Mouse (Mus musculus): ENCODE data around the gene Kcnh3.

Kcnh3 gene

GRCm38 (mm10) chr15:99224208-99224911 lies at the start of gene Kcnh3:
Kcnh3 (plus strand) TSS chr15:99224861.
- peak; percentile 43 for DNase-seq

GRCm38 (mm10) chr15:99179639-99180038 lies 45.0 kb upstream of the Kcnh3 start:
- DNase-seq, result no peak

GRCm38 (mm10) chr15:99184217-99184914 lies 40.3 kb upstream of the Kcnh3 start:
- no peak for DNase-seq

GRCm38 (mm10) chr15:99194358-99194757 lies 30.3 kb upstream of the Kcnh3 start:
- no peak for DNase-seq

GRCm38 (mm10) chr15:99195043-99195442 lies 29.6 kb upstream of the Kcnh3 start:
- DNase-seq, result no peak

- no peak for DNase-seq
Measured at GRCm38 (mm10) chr15:99198761-99199160, 25.9 kb upstream of the Kcnh3 start.

GRCm38 (mm10) chr15:99205959-99206358 lies 18.7 kb upstream of the Kcnh3 start:
- no peak for DNase-seq

- no peak for DNase-seq
Measured at GRCm38 (mm10) chr15:99213183-99213582, 11.5 kb upstream of the Kcnh3 start.

GRCm38 (mm10) chr15:99214941-99215340 lies 9.7 kb upstream of the Kcnh3 start:
- no peak for DNase-seq

- no peak for DNase-seq
Measured at GRCm38 (mm10) chr15:99215741-99216463, 8.8 kb upstream of the Kcnh3 start.

- no peak for DNase-seq
Measured at GRCm38 (mm10) chr15:99217630-99218029, 7.0 kb upstream of the Kcnh3 start.

GRCm38 (mm10) chr15:99221315-99221952 lies 3.2 kb upstream of the Kcnh3 start:
- no peak for DNase-seq

- no peak for DNase-seq
Measured at GRCm38 (mm10) chr15:99222794-99223584, 1.7 kb upstream of the Kcnh3 start.

- DNase-seq, result peak; percentile 39
Measured at GRCm38 (mm10) chr15:99223585-99224207, 965 bp upstream of the Kcnh3 start.

GRCm38 (mm10) chr15:99225081-99225810 lies 585 bp downstream of the Kcnh3 start:
- no peak for DNase-seq

- DNase-seq, result no peak
Measured at GRCm38 (mm10) chr15:99226090-99226489, 1.4 kb downstream of the Kcnh3 start.

- DNase-seq, result no peak
Measured at GRCm38 (mm10) chr15:99231998-99232397, 7.3 kb downstream of the Kcnh3 start.

GRCm38 (mm10) chr15:99233719-99234118 lies 9.1 kb downstream of the Kcnh3 start:
- no peak for DNase-seq

GRCm38 (mm10) chr15:99234326-99235010 lies 9.8 kb downstream of the Kcnh3 start:
- no peak for DNase-seq

GRCm38 (mm10) chr15:99238006-99238405 lies 13.3 kb downstream of the Kcnh3 start:
- no peak for DNase-seq

- no peak for DNase-seq
Measured at GRCm38 (mm10) chr15:99240129-99240528, 15.5 kb downstream of the Kcnh3 start.

All from cerebellum, adult 11 months (tissue).